Mouse (Mus musculus) midbrain, embryonic 16.5 days (tissue): Measurements from ENCODE around the gene Tapbp. TPM values are rescaled to one million over a fixed set of nuclear protein-coding genes. Genes with fewer than 3 reads are reported as not detected.
A peak's percentile ranks its signal among the peaks of the same experiment; 100 is the strongest.

Experiments used
- ATAC-seq: fragments of 200-750 bp; cut with Nextera tagmentation; 2 replicates; pipeline ENCODE4 v1.8.0; 2017; ENCODE audit warnings: moderate TSS enrichment
- H3K27ac ChIP-seq: fragments of 300-500 bp; sonication (generic); 2 replicates; pipeline ENCODE4 v1.5.1; 2014; ENCODE audit warnings: mild to moderate bottlenecking, low read length, mixed read lengths
- H3K27me3 ChIP-seq: fragments of 300-500 bp; sonication (generic); 2 replicates; pipeline ENCODE4 v1.6.1; 2014; ENCODE audit warnings: low read depth, low read length, mixed read lengths; ENCODE audit not compliant: control insufficient read depth, insufficient read depth
- H3K36me3 ChIP-seq: fragments of 300-500 bp; sonication (generic); 2 replicates; pipeline ENCODE4 v1.6.1; 2014; ENCODE audit warnings: mild to moderate bottlenecking, low read length, moderate library complexity, mixed read lengths; ENCODE audit not compliant: control insufficient read depth, insufficient read depth
- H3K4me1 ChIP-seq: fragments of 300-500 bp; sonication (generic); 2 replicates; pipeline ENCODE4 v1.6.1; 2014; ENCODE audit warnings: mild to moderate bottlenecking, low read length, mixed read lengths; ENCODE audit not compliant: control insufficient read depth, insufficient read depth
- H3K4me2 ChIP-seq: fragments of 300-500 bp; sonication (generic); 2 replicates; pipeline ENCODE4 v1.6.1; 2014; ENCODE audit warnings: mild to moderate bottlenecking, low read length, mixed read lengths
- H3K4me3 ChIP-seq: fragments of 300-500 bp; sonication (generic); 2 replicates; pipeline ENCODE4 v1.5.1; 2014; ENCODE audit warnings: low read depth, mild to moderate bottlenecking, low read length, moderate library complexity, mixed read lengths
- H3K9ac ChIP-seq: fragments of 300-500 bp; sonication (generic); 2 replicates; pipeline ENCODE4 v1.6.1; 2014; ENCODE audit warnings: low read depth, low read length, mixed read lengths
- H3K9me3 ChIP-seq: fragments of 300-500 bp; sonication (generic); replicated peaks from 2 replicates; pipeline ENCODE4 v1.6.1; 2014; ENCODE audit warnings: mild to moderate bottlenecking, low read length, mixed read lengths; ENCODE audit not compliant: control insufficient read depth, poor library complexity, severe bottlenecking
- WGBS: fragments of 180-500 bp; shearing (Covaris S2); extraction: QIAGEN DNeasy Blood & Tissue Kit; methylation state at CpG from one replicate; pipeline ENCODE4 v1.1.7; 2014; 5-methylcytosine and 5-hydroxymethylcytosine counted together
- microRNA-seq: library from miRNA; unstranded; fragments of <30 nt; microRNA quantifications from one replicate; pipeline ENCODE4, GENCODE M21; 2017
- polyA plus RNA-seq: library from polyadenylated mRNA; unstranded; fragments of >200 nt; fragmentation: Nextera tagmentation; extraction: Ambion mirVana; gene quantifications from 2 replicates; pipeline ENCODE4 v1.2.1, GENCODE M21; 2015

The Tapbp gene
- polyA plus RNA-seq, 1 experiment from 2014 or later = 26.1 TPM

DNA sequence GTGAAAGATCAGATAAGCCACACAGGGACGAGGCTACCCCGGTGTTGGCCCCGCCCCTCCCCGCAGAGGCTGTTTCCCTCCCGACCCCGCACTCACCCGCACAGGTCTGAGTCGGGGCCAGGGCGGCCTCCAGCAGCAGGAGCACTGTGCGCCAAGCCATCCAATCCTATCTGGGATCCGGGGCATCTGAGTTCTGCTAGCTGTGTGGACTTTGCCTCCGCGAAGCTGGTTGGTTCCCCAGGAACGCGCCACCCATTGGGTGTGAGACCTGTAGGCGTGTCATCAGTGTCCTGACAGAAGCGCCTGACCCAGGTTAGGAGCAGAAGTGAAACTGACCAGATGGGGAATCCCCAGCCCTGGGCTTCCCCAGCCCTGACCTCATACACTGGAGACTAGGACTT is 62.9 kb downstream of the Tapbp start:
- H3K9me3 ChIP-seq = no peaks in the 10 kb centered on the region
- peaks cover 36% of the 10 kb centered on the region for H3K27me3 ChIP-seq
- 2% methylated on average over 17 of the region's 17 CpGs for WGBS
- ATAC-seq = no peak
- H3K4me3 ChIP-seq = peak overlapping the region; percentile 40
- no peak overlapping the region for H3K27ac ChIP-seq
- H3K9ac ChIP-seq = peak overlapping the region; percentile 60
- H3K36me3 ChIP-seq = no peaks in the 10 kb centered on the region
- peaks cover 11% of the 10 kb centered on the region; the same call in 1 of the 2 replicates for H3K4me1 ChIP-seq
- peak overlapping the region; percentile 61 for H3K4me2 ChIP-seq

Small RNA genes lying within 50 kb of the gene (microRNA-seq; reads per million reads assigned to microRNA genes)
- not detected for gene Gm27740

Other genes starting within 250 kb of the Tapbp start
- 190 and 198 TPM in 2 replicates for gene Hnrnpm, start 229.0 kb upstream of the Tapbp start, polyA plus RNA-seq
- 62.9 and 74.6 TPM in 2 replicates for gene March2, start 197.2 kb upstream of the Tapbp start, polyA plus RNA-seq
- 503 and 519 TPM in 2 replicates for gene Rab11b, start 155.4 kb upstream of the Tapbp start, polyA plus RNA-seq
- gene Angptl4, start 134.1 kb upstream of the Tapbp start, polyA plus RNA-seq = 16.8 and 17.4 TPM in 2 replicates
- gene Kank3, start 105.4 kb upstream of the Tapbp start, polyA plus RNA-seq = 49.0 and 52.6 TPM in 2 replicates
- gene Rps28, start 91.3 kb upstream of the Tapbp start, polyA plus RNA-seq = 407 and 416 TPM in 2 replicates
- gene Ndufa7, start 91.3 kb upstream of the Tapbp start, polyA plus RNA-seq = 428 and 439 TPM in 2 replicates
- gene Cd320, start 72.8 kb upstream of the Tapbp start, polyA plus RNA-seq = 49.9 and 52.4 TPM in 2 replicates
- not detected in 2 replicates for gene Gm7029, start 42.1 kb upstream of the Tapbp start, polyA plus RNA-seq
- gene Kifc1, start 25.2 kb upstream of the Tapbp start, polyA plus RNA-seq = 1.4 and 2.8 TPM in 2 replicates
- 0.36 and 0.55 TPM in 2 replicates for gene Platr17, start 10.8 kb upstream of the Tapbp start, polyA plus RNA-seq
- 55.1 and 59.7 TPM in 2 replicates for gene Daxx, start 6.5 kb upstream of the Tapbp start, polyA plus RNA-seq
- gene Zbtb22, start within 50 bp of the Tapbp start, polyA plus RNA-seq = 16.8 TPM in 2 replicates
- 54.9 and 57.2 TPM in 2 replicates for gene Rgl2, start 13.6 kb downstream of the Tapbp start, polyA plus RNA-seq
- 186 and 191 TPM in 2 replicates for gene Pfdn6, start 24.4 kb downstream of the Tapbp start, polyA plus RNA-seq
- 19.2 TPM in 2 replicates for gene Wdr46, start 24.8 kb downstream of the Tapbp start, polyA plus RNA-seq
- gene B3galt4, start 35.6 kb downstream of the Tapbp start, polyA plus RNA-seq = 15.2 and 16.6 TPM in 2 replicates
- gene Vps52, start 39.9 kb downstream of the Tapbp start, polyA plus RNA-seq = 78.3 and 80.5 TPM in 2 replicates
- 620 and 627 TPM in 2 replicates for gene Rps18, start 40.1 kb downstream of the Tapbp start, polyA plus RNA-seq
- 11.0 and 13.1 TPM in 2 replicates for gene H2-K1, start 84.4 kb downstream of the Tapbp start, polyA plus RNA-seq
- gene Ring1, start 108.8 kb downstream of the Tapbp start, polyA plus RNA-seq = 17.9 and 18.2 TPM in 2 replicates
- gene H2-Ke6, start 112.2 kb downstream of the Tapbp start, polyA plus RNA-seq = 60.1 and 61.3 TPM in 2 replicates
- gene Slc39a7, start 115.8 kb downstream of the Tapbp start, polyA plus RNA-seq = 163 and 175 TPM in 2 replicates
- 54.0 and 55.9 TPM in 2 replicates for gene Rxrb, start 115.9 kb downstream of the Tapbp start, polyA plus RNA-seq
- gene Col11a2, start 123.5 kb downstream of the Tapbp start, polyA plus RNA-seq = 3.6 and 4.4 TPM in 2 replicates
- 0.16 TPM in 1 of 2 replicates, not detected in the other for gene H2-Oa, start 176.4 kb downstream of the Tapbp start, polyA plus RNA-seq
- gene H2-DMa, start 203.6 kb downstream of the Tapbp start, polyA plus RNA-seq = 22.5 and 22.7 TPM in 2 replicates
- gene Brd2, start 206.7 kb downstream of the Tapbp start, polyA plus RNA-seq = 117 and 126 TPM in 2 replicates
- gene H2-DMb2, start 227.4 kb downstream of the Tapbp start, polyA plus RNA-seq = 0.49 and 0.53 TPM in 2 replicates
- gene H2-DMb1, start 237.2 kb downstream of the Tapbp start, polyA plus RNA-seq = 0.69 and 0.88 TPM in 2 replicates